Mouse (Mus musculus): ENCODE measurements at regions not wholly inside any gene's neighbourhood (a gene's known extent, or its start where the extent isn't known, plus 50 kb on each side); places are given as distances from the start of the nearest gene placed in this dataset.
"Not testable (repeated sequence)": the region's sequence is repeated elsewhere in the genome, so short reads cannot be mapped to it uniquely, and the experiment has no call there.

DNA sequence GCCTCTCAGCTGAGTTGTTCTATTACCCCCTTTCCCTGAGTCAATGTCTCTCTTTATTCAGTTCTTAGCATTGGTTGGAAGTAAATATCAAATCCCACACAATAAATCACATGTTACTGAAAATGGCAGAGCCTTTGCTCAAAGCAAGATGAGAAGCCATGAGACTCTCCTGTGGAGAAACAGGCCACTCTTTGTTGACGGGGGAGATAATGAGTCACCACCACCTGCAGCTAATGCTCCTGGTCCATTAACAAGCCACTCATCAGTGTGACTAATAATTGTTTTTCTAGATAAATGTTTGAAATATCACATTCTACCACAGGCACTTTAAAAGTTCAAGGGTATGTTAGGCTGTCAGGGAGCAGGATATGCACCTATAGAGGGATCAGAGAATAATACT is 61.0 kb upstream of the Galnt18 start:
- no peak for DNase-seq

DNA sequence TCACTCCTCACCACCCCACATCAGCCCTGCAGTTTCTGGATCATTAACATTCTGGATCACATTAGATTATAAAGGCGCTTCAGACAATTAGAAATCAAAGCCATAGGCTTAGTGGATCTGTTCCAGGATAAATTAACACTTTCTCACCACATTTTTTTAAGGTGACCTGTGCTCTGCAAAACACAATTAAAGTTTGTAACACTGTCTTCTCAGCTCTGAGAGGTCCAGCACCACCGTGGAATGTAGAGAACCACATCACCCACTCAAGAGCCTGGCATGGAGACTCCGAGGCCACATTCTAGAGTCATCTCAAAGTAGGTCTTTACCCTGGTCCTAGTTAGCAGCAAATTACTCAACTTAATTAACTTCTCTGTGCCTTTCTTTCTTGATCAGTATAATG is 58.4 kb upstream of the Galnt18 start:
- no peak for DNase-seq

DNA sequence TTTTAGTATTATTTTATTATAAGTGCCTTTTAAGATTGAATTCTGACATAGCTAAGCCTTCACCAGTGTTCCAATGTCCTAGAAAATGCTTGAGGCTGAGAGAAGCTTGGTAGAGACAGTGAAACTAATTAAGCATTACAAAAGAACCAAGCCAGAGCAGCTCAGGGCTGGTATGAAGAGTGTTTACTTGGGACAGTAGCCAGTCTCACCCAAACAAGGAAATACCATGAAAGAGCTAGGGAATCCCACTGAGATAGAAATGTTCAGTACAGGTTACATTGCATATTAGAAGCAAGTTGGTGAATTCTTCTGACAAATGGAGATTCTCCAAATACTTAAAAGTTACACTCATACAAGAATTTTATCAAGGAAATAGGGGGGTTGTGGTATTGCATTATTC is 54.6 kb upstream of the Galnt18 start:
- not testable (repeated sequence) for DNase-seq

DNA sequence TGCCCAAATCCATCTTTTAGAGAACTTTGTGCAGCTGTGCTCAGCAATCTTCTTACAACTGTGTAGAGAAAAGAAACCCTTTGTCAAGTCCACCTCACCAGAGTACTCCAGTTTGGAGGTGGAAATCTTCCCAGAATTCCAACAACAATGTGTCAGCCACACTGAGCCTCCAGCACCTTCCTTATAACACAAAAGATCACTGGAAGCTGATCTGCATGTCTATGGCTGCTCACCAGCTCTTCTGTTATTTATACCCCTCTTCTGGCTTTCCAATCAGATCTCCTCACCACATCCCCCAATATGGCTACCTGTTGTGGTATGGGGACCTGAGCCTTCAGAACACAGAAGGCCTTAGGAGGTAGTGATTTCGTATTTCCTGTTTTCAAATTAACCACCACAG is 50.2 kb upstream of the Galnt18 start:
- no peak for DNase-seq

Measured in adrenal gland, postnatal 14 days (tissue).